Mouse (Mus musculus) small intestine, adult 2 months (tissue): ENCODE results near the gene Neurl1a.

ENCODE experiments used
- CTCF ChIP-seq: fragments of 200-500 bp; IDR thresholded peaks from 2 replicates; pipeline ENCODE4 v1.5.1; 2012; ENCODE audit warnings: low read depth, mild to moderate bottlenecking, control low read depth, inconsistent platforms, low read length, moderate library complexity, mixed read lengths; ENCODE audit not compliant: insufficient replicate concordance, insufficient read length; ENCODE audit errors: extremely low read depth
- POLR2A ChIP-seq: fragments of 200-500 bp; IDR thresholded peaks from 2 replicates; pipeline ENCODE4 v1.6.1; 2012; ENCODE audit warnings: low read depth, mild to moderate bottlenecking, control low read depth, inconsistent platforms, low read length, moderate library complexity

GRCm38 (mm10) chr19:47153767-47154166, 24.9 kb upstream of the Neurl1a start:
- no peak for TF ChIP-seq CTCF
- no peak for TF ChIP-seq POLR2A
